Mouse (Mus musculus) 3134 (cell line): ENCODE results near the gene Vmn1r196.
"Not testable (repeated sequence)": the region's sequence is repeated elsewhere in the genome, so short reads cannot be mapped to it uniquely, and the experiment has no call there.

ENCODE experiments used
- DNase-seq: peaks from one replicate; pipeline ENCODE4 v3.0.0-alpha.2; 2011; ENCODE audit warnings: low spot score; ENCODE audit not compliant: insufficient read length; ENCODE audit errors: extremely low read depth

Gene Vmn1r196

GRCm38 (mm10) chr13:22289620-22290019 is at the start of gene Vmn1r196:
TSS of gene Vmn1r196 (plus strand) at chr13:22289920.
- no peak for DNase-seq

GRCm38 (mm10) chr13:22243915-22244314 is 45.8 kb upstream of the Vmn1r196 start, which contains the start of gene Vmn1r194:
TSS of gene Vmn1r194 (plus strand) at chr13:22244215.
- DNase-seq = no peak

GRCm38 (mm10) chr13:22270222-22270621 is 19.5 kb upstream of the Vmn1r196 start, which contains the start of gene Vmn1r195:
TSS of gene Vmn1r195 (plus strand) at chr13:22270522.
- DNase-seq = not testable (repeated sequence)

GRCm38 (mm10) chr13:22271721-22272120 is 18.0 kb upstream of the Vmn1r196 start:
- DNase-seq = no peak

- no peak for DNase-seq
These were observed 5.1 kb upstream of the Vmn1r196 start for GRCm38 (mm10) chr13:22284578-22284977.

GRCm38 (mm10) chr13:22308075-22308474 is 18.4 kb downstream of the Vmn1r196 start:
- DNase-seq = not testable (repeated sequence)

- DNase-seq = no peak
These were observed 25.6 kb downstream of the Vmn1r196 start for GRCm38 (mm10) chr13:22315361-22315760.

- DNase-seq = no peak
These were observed 27.6 kb downstream of the Vmn1r196 start for GRCm38 (mm10) chr13:22317366-22317765.

GRCm38 (mm10) chr13:22320091-22320490 is 30.4 kb downstream of the Vmn1r196 start:
- DNase-seq = no peak

GRCm38 (mm10) chr13:22324289-22324688 is 34.6 kb downstream of the Vmn1r196 start, which contains the start of gene Vmn1r197:
TSS of gene Vmn1r197 (plus strand) at chr13:22324589.
- DNase-seq = no peak

- DNase-seq = no peak
These were observed 43.5 kb downstream of the Vmn1r196 start for GRCm38 (mm10) chr13:22333269-22333668.

- DNase-seq = no peak
These were observed 45.8 kb downstream of the Vmn1r196 start for GRCm38 (mm10) chr13:22335565-22335964.
